Mouse (Mus musculus) hindbrain, embryonic 14.5 days (tissue): ENCODE results near the gene Caprin1. TPM values are rescaled to one million over a fixed set of nuclear protein-coding genes. Genes with fewer than 3 reads are reported as not detected.

Source experiments
- ATAC-seq: fragments of 200-750 bp; cut with Nextera tagmentation; 2 replicates; pipeline ENCODE4 v1.8.0; 2017; ENCODE audit warnings: moderate number of reproducible peaks, mild to moderate bottlenecking, moderate TSS enrichment, moderate library complexity; ENCODE audit not compliant: low FRiP score
- DNase-seq: peaks from one replicate; pipeline ENCODE4 v3.0.0-alpha.2; 2015; ENCODE audit warnings: low spot score
- H3K27ac ChIP-seq: fragments of 300-500 bp; sonication (generic); 2 replicates; pipeline ENCODE4 v1.5.1; 2014; ENCODE audit warnings: mild to moderate bottlenecking, moderate library complexity
- H3K27me3 ChIP-seq: fragments of 300-500 bp; sonication (generic); 2 replicates; pipeline ENCODE4 v1.6.1; 2014; ENCODE audit warnings: mild to moderate bottlenecking, low read length, mixed read lengths; ENCODE audit not compliant: control insufficient read depth, insufficient read depth
- H3K36me3 ChIP-seq: fragments of 300-500 bp; sonication (generic); replicated peaks from 2 replicates; pipeline ENCODE4 v1.6.1; 2014; ENCODE audit not compliant: control insufficient read depth, insufficient read depth
- H3K4me1 ChIP-seq: fragments of 300-500 bp; sonication (generic); replicated peaks from 2 replicates; pipeline ENCODE4 v1.6.1; 2014; ENCODE audit warnings: antibody characterized with exemption, low read length, mixed read lengths; ENCODE audit not compliant: control insufficient read depth, insufficient read depth
- H3K4me2 ChIP-seq: fragments of 300-500 bp; sonication (generic); replicated peaks from 2 replicates; pipeline ENCODE4 v1.6.1; 2014; ENCODE audit warnings: mild to moderate bottlenecking, moderate library complexity
- H3K4me3 ChIP-seq: fragments of 300-500 bp; sonication (generic); replicated peaks from 2 replicates; pipeline ENCODE4 v1.5.1; 2014; ENCODE audit warnings: mild to moderate bottlenecking, low read length
- H3K9ac ChIP-seq: fragments of 300-500 bp; sonication (generic); 2 replicates; pipeline ENCODE4 v1.6.1; 2014
- H3K9me3 ChIP-seq: fragments of 300-500 bp; sonication (generic); 2 replicates; pipeline ENCODE4 v1.6.1; 2016; ENCODE audit warnings: low read length; ENCODE audit not compliant: control insufficient read depth
- whole genome bisulfite sequencing: fragments of 180-500 bp; shearing (Covaris S2); extraction: QIAGEN DNeasy Blood & Tissue Kit; methylation state at CpG from one replicate; pipeline ENCODE4 v1.1.7; 2014; 5-methylcytosine and 5-hydroxymethylcytosine counted together
- polyA plus RNA-seq: library from polyadenylated mRNA; unstranded; fragments of >200 nt; fragmentation: Nextera tagmentation; extraction: Ambion mirVana; gene quantifications from 2 replicates; pipeline ENCODE4 v1.2.1, GENCODE M21; 2014

Caprin1 gene
- polyA plus RNA-seq, 1 experiment from 2014 or later = 399 TPM

DNA sequence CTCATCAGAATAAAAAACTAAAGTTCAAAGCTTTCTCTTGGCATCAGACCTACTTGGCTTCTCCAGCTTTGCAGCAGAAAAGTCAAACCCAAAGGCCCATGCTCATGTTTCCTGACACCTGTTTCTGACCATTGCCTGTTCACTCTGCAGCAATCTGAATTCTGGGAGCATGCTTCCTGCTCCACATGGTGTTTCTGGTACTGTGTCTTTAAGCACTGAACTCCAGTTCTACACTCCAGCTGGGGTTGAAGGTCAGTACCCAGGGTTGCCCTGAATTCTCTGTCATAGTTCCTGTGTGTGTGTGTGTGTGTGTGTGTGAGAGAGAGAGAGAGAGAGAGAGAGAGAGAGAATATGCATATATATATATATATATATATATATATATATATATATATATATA is 11.0 kb upstream of the Caprin1 start:
- no peak for ATAC-seq
- no peak for DNase-seq

DNA sequence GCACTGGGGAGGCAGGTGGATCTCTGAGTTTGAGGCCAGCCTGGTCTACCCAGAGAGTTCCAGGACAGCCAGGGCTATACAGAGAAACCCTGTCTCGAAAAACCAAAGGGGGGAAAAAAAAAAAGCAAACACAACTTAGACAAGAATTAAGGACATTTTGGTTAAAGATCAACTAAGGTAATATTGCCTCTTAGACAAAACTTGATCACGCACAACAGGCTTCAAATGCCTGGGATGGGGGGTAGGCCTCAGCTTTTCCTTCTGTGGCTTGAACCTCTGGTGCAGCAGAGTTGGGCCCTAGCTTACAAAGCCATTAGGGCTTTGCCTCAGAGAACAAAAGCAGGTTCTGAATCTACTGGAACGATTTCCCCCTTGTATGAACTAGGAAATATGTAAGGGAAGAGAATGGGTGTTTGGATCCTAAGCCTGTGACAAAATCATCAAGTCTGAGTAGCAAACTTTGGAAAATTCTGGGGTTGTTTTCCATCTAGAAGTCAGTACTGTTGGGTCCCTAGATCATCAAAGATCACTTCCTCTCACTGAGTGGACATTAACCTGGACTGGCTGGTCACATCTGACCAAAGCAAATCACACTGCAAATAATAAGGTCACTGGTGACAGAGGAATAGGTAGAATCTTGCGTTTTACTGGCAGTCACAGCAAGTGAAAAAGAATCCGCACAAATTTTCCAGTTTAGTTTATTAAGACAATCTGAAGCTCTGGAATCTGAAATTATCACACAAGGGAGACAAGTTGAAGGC is 6.5 kb upstream of the Caprin1 start:
- Histone ChIP-seq H3K36me3 (no peaks in the 10 kb centered on the region), H3K4me2 (no peak overlapping the region), H3K9me3 (no peaks in the 10 kb centered on the region), H3K4me1 (no peaks in the 10 kb centered on the region), H3K4me3 (no peak overlapping the region), H3K27me3 (no peaks in the 10 kb centered on the region), H3K27ac (no peak overlapping the region), H3K9ac (no peak overlapping the region)
- no peak for ATAC-seq
- DNase-seq = no peak
- 84% methylated on average over 5 of the region's 5 CpGs for WGBS

More for the DNA sequence above, 11.0 kb upstream of the Caprin1 start:
- H3K9me3 ChIP-seq = no peaks in the 10 kb centered on the region
- no peaks in the 10 kb centered on the region for H3K4me1 ChIP-seq
- H3K36me3 ChIP-seq = no peaks in the 10 kb centered on the region
- H3K4me2 ChIP-seq = no peak overlapping the region
- H3K27me3 ChIP-seq = no peaks in the 10 kb centered on the region
- no peak overlapping the region for H3K27ac ChIP-seq
- H3K4me3 ChIP-seq = no peak overlapping the region
- no peak overlapping the region for H3K9ac ChIP-seq

DNA sequence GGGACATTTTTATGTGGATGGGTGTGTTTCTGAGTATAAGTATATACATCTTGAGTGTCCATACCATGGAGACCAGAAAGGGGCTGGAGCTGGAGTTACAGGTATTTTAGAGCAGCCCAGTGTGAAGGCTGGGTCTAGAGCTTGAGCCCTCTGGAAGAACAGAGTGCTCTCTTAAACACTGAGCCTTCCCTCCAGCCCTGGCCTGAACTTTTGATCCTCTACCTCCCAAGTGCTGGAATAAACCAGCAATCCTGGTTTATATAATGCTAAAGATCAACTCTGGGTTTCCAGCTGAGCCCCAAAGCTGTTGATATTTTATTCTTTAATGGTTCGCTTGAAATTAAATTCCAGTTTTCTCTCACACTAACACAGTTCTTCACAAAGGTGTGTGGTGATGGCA is 5.0 kb upstream of the Caprin1 start:
- no peak for DNase-seq

DNA sequence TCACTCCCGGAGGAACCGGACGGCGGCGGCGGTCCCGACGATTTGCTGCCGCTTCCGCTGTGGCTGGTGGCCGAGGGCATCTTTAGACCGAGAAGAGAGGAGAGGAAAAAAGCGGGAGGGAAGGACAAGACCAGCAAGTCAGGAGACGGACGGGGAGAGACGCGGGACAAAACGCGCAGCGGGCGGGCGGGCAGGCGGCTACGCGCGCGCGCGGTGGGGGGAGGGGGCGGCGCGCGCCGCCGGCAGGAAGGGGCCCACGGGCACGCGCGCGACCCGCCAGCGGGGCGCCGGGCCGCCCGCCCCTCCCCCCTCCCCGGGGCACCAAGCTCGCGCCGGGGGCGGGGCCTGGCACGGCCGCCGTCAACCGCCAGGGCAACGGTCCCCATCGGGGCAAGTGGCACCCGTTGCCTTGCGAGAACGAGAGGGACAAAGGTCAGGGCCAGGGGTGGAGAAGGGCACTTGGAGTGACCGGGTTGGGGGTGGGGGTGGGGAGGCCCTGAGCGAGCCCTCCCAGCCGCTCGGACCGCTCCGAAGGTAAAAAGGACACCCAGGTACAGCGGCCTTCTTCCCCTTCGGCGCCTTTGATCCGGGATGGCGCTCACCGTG is 485 bp downstream of the Caprin1 start:
- H3K9ac ChIP-seq = peak overlapping the region; percentile 100
- peak overlapping the region; percentile 81 for H3K4me2 ChIP-seq
- H3K4me1 ChIP-seq = peaks cover 34% of the 10 kb centered on the region
- H3K4me3 ChIP-seq = peak overlapping the region; percentile 98
- DNase-seq (peak; percentile 86), ATAC-seq (peak; percentile 63)
- 0% methylated on average over 50 of the region's 72 CpGs for whole genome bisulfite sequencing
- peaks cover 28% of the 10 kb centered on the region for H3K36me3 ChIP-seq
- H3K27me3 ChIP-seq = no peaks in the 10 kb centered on the region
- H3K27ac ChIP-seq = peak overlapping the region; percentile 100
- no peaks in the 10 kb centered on the region for H3K9me3 ChIP-seq

More for the DNA sequence above, 5.0 kb upstream of the Caprin1 start:
- Histone ChIP-seq H3K9ac (no peak overlapping the region), H3K27me3 (no peaks in the 10 kb centered on the region), H3K9me3 (no peaks in the 10 kb centered on the region), H3K27ac (no peak overlapping the region), H3K4me1 (0 out of 2 replicates have a peak, but pooled peaks cover 6% of the 10 kb centered on the region), H3K36me3 (no peaks in the 10 kb centered on the region), H3K4me2 (no peak overlapping the region), H3K4me3 (no peak overlapping the region)
- WGBS = 88% methylated on average over 1 of the region's 1 CpGs
- ATAC-seq = no peak

DNA sequence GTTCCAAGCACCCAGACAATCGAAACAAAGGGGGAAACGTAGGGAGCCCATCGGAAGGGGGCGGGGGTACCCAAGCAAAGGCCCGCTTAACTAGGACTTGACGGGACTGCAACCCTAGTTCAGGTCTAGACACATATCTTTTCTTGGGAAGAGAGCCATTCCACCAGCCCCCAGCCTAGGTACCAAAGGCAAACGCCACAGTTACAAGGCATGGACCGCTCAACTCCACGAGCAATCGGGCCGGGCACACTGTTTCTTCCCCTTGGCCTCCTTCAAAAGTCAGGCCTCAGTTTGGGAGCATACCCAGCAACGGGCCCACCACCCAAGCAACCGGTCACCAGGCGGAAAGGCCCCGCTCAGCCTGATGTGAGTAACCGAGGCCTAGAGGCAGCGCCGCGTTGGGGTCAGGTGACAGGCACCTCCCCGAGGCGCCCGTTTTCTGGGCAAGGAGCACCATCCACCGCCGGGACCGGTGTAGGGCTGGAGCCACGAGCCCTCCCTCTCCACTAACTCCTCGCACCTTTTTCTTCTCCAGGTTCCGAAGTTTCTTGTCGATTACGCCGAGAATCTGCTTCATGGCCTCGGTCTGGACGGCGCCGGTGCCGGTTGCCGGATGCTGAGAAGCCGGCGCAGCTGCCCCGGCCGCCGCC is 1.1 kb downstream of the Caprin1 start:
- Histone ChIP-seq H3K9me3 (no peaks in the 10 kb centered on the region), H3K27me3 (no peaks in the 10 kb centered on the region), H3K9ac (peak overlapping the region; percentile 100), H3K27ac (peak overlapping the region; percentile 100), H3K4me2 (peak overlapping the region; percentile 81), H3K36me3 (peaks cover 31% of the 10 kb centered on the region), H3K4me3 (peak overlapping the region; percentile 98), H3K4me1 (peaks cover 37% of the 10 kb centered on the region)
- under 1% methylated on average over 42 of the region's 42 CpGs for WGBS
- DNase-seq (peak; percentile 62), ATAC-seq (peak; percentile 53; the same call in 1 of the 2 replicates)

DNA sequence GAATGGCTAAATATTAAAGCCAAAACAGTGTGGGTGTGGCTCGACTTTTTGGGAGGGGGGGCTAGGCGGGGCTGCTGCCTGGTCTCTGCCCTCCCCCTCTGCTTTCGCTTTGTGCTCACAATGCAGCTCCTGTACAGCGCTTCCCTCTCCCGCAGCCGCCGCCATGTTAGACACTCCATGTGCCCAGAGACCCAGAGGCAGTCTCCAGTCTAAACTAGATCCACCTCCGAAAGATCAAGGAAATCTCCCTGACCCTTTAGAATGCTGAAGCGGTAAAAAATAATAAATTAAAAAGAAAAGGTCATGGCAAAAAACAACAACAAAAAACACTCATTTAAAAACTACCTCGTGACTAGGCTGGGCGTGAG is 1.6 kb downstream of the Caprin1 start:
- Histone ChIP-seq H3K4me1 (peaks cover 41% of the 10 kb centered on the region), H3K4me2 (peak overlapping the region; percentile 81), H3K9me3 (no peaks in the 10 kb centered on the region), H3K4me3 (peak overlapping the region; percentile 98), H3K36me3 (peaks cover 35% of the 10 kb centered on the region), H3K27me3 (no peaks in the 10 kb centered on the region), H3K9ac (peak overlapping the region; percentile 100), H3K27ac (peak overlapping the region; percentile 100)
- peak; percentile 75 for ATAC-seq
- WGBS = 1% methylated on average over 11 of the region's 11 CpGs
- DNase-seq = peak; percentile 68

DNA sequence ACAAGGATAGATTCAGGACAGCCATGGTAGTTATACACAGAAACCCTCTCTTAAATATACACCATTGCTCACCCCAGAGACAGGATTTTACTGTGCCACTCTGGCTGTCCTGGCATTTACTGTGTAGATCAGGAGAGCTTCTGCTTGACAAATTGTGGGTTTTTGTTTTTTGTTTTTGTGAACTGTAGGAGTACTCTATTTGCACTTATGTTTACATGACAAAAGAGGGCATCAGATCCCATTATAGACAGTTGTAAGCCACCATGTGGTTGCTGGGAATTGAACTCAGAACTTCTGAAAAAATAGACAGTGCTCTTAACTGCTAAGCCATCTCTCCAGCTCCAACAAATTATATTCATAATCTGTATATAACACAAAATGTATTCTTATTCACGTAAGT is 5.4 kb downstream of the Caprin1 start:
- Histone ChIP-seq H3K27ac (no peak overlapping the region), H3K9me3 (no peaks in the 10 kb centered on the region)

DNA sequence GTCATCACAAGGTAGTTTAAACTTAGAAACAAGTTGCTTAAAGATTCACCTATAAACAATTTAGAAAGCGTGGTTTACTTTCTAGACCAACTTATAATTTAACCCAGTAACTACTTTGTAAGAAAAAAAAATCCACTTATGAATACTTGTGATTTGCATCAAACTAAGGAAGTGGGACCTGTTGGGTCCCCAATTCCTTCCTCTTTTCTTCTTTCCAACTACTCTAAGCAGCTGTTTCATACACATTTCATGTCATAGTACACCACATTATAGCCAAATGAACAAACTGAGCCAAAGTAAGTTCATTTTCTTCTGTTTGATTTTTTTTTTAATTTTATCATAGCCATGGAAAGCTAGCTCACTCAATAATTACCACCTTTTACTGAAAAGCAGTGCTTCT is 11.7 kb downstream of the Caprin1 start:
- H3K4me1 ChIP-seq = 0 out of 2 replicates have a peak, but pooled peaks cover under 1% of the 10 kb centered on the region
- H3K27ac ChIP-seq = no peak overlapping the region
- H3K9me3 ChIP-seq = no peaks in the 10 kb centered on the region
- peaks cover 53% of the 10 kb centered on the region for H3K36me3 ChIP-seq
- H3K27me3 ChIP-seq = no peaks in the 10 kb centered on the region
- ATAC-seq = no peak
- no peak overlapping the region for H3K4me3 ChIP-seq
- H3K4me2 ChIP-seq = no peak overlapping the region
- no peak overlapping the region for H3K9ac ChIP-seq
- no peak for DNase-seq
- 93% methylated on average over 1 of the region's 1 CpGs for WGBS

More for the DNA sequence above, 5.4 kb downstream of the Caprin1 start:
- no peak overlapping the region for H3K9ac ChIP-seq
- H3K27me3 ChIP-seq = no peaks in the 10 kb centered on the region
- DNase-seq (no peak), ATAC-seq (no peak)
- no peak overlapping the region; the same call in 1 of the 2 replicates for H3K4me2 ChIP-seq
- no peak overlapping the region for H3K4me3 ChIP-seq
- peaks cover 61% of the 10 kb centered on the region for H3K36me3 ChIP-seq
- peaks cover 37% of the 10 kb centered on the region for H3K4me1 ChIP-seq
- WGBS = 83% methylated on average over 1 of the region's 1 CpGs

DNA sequence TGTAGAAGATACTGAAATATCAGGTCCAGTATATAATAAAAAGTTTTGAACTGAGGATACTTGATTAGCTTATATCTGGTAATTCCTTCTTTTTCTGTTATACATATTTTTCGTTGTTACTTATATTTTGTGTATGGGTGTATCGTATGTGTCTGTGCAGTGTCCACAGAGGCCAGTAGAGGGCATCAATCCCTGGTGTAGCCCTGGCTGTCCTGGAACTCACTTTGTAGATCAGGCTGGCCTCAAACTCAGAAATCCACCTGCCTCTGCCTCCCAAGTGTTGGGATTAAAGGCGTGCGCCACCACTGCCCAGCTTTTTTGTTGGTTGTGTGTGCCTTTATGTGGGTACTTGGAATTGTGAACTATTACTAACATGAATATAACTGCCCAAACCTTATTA is 12.8 kb downstream of the Caprin1 start:
- peaks cover 59% of the 10 kb centered on the region for H3K36me3 ChIP-seq
- no peak overlapping the region for H3K4me3 ChIP-seq
- no peak for ATAC-seq
- H3K27me3 ChIP-seq = no peaks in the 10 kb centered on the region
- H3K4me2 ChIP-seq = no peak overlapping the region
- no peak for DNase-seq
- no peaks in the 10 kb centered on the region for H3K4me1 ChIP-seq
- no peaks in the 10 kb centered on the region for H3K9me3 ChIP-seq
- H3K9ac ChIP-seq = no peak overlapping the region
- 92% methylated on average over 4 of the region's 4 CpGs for WGBS
- H3K27ac ChIP-seq = no peak overlapping the region
